Mouse (Mus musculus): Measurements from ENCODE around the gene Comp.

GRCm38 (mm10) chr8:70376275-70376741, 3.0 kb downstream of the Comp start:
- TF ChIP-seq CTCF (IDR thresholded peaks at IDR 0.05; ENCODE audit: low read depth), result no peak
- no peak for TF ChIP-seq EP300 (IDR thresholded peaks at IDR 0.05; ENCODE audit: low read depth)
